Mouse (Mus musculus) kidney, adult 2 months (tissue): Measurements from ENCODE around the gene Dnajc17. TPM values are rescaled to one million over a fixed set of nuclear protein-coding genes. Genes with fewer than 3 reads are reported as not detected.

Source experiments
- DNase-seq: peaks from one replicate; pipeline ENCODE4 v3.0.0; 2021
- H3K27ac ChIP-seq: fragments of 200-500 bp; 2 replicates; pipeline ENCODE4 v1.5.1; 2012; ENCODE audit warnings: low read depth, low read length, control low read depth, inconsistent platforms; ENCODE audit not compliant: insufficient read depth
- H3K27me3 ChIP-seq: fragments of 200-500 bp; replicated peaks from 2 replicates; pipeline ENCODE4 v1.6.1; 2012; ENCODE audit warnings: mild to moderate bottlenecking, moderate library complexity, low read length, inconsistent platforms; ENCODE audit not compliant: control insufficient read depth, insufficient read depth
- H3K36me3 ChIP-seq: fragments of 200-500 bp; 2 replicates; pipeline ENCODE4 v1.6.1; 2012; ENCODE audit warnings: mild to moderate bottlenecking, moderate library complexity, low read length, inconsistent platforms; ENCODE audit not compliant: control insufficient read depth, insufficient read depth
- H3K4me1 ChIP-seq: fragments of 200-500 bp; 2 replicates; pipeline ENCODE4 v1.6.1; 2011; ENCODE audit warnings: low read length; ENCODE audit not compliant: control insufficient read depth, insufficient read depth
- H3K4me3 ChIP-seq: fragments of 200-500 bp; 2 replicates; pipeline ENCODE4 v1.5.1; 2011; ENCODE audit warnings: mild to moderate bottlenecking, low read depth, low read length, control low read depth; ENCODE audit not compliant: insufficient read depth
- CTCF ChIP-seq: fragments of 200-500 bp; conservative IDR thresholded peaks from 2 replicates; pipeline ENCODE4 v1.5.1; 2011; ENCODE audit warnings: low read depth, mild to moderate bottlenecking, control low read depth, low read length, moderate library complexity, mixed read lengths; ENCODE audit not compliant: insufficient read depth, insufficient read length
- POLR2A ChIP-seq: fragments of 200-500 bp; IDR thresholded peaks from one replicate; pipeline ENCODE4 v1.6.1; 2011; ENCODE audit warnings: low read depth, low read length, control low read depth
- WGBS: fragments of 180-500 bp; shearing (Covaris S2); methylation state at CpG from one replicate; pipeline ENCODE4 v1.1.7; 2018; 5-methylcytosine and 5-hydroxymethylcytosine counted together
- polyA plus RNA-seq: library from polyadenylated mRNA; depleted of rRNA; stranded (reverse); fragments of >200 nt; gene quantifications from 2 replicates; pipeline ENCODE4 v1.2.3, GENCODE M21; 2012

The Dnajc17 gene
- polyA plus RNA-seq, 1 experiment = 4.6 TPM

GRCm38 (mm10) chr2:119157836-119158235 lies 50.8 kb downstream of the Dnajc17 start:
- no peak overlapping the region for H3K27ac ChIP-seq
- no peak overlapping the region for H3K4me3 ChIP-seq
- H3K4me1 ChIP-seq = peaks cover 6% of the 10 kb centered on the region
- TF ChIP-seq CTCF (no peak), POLR2A (no peak)
- H3K36me3 ChIP-seq = no peaks in the 10 kb centered on the region
- no peak for DNase-seq
- H3K27me3 ChIP-seq = no peaks in the 10 kb centered on the region

- 1% methylated on average over 56 of the region's 57 CpGs for WGBS
These were observed 51.7 kb downstream of the Dnajc17 start, which contains the start of gene Rmdn3 for GRCm38 (mm10) chr2:119156681-119157572. Rmdn3 (minus strand) TSS chr2:119157034.

GRCm38 (mm10) chr2:119156081-119156680 lies 52.4 kb downstream of the Dnajc17 start:
- peak overlapping the region; percentile 86 for H3K4me3 ChIP-seq
- no peaks in the 10 kb centered on the region for H3K36me3 ChIP-seq
- 2% methylated on average over 34 of the region's 34 CpGs for WGBS
- 0 out of 2 replicates have a peak overlapping the region, but pooled peaks have one; percentile 11 for H3K27ac ChIP-seq
- peaks cover 6% of the 10 kb centered on the region for H3K4me1 ChIP-seq
- H3K27me3 ChIP-seq = no peaks in the 10 kb centered on the region
- TF ChIP-seq CTCF (no peak), POLR2A (no peak)
- DNase-seq = peak; percentile 51

More at GRCm38 (mm10) chr2:119156681-119157572, 51.7 kb downstream of the Dnajc17 start, which contains the start of gene Rmdn3:
- peak; percentile 97 for DNase-seq
- TF ChIP-seq POLR2A (peak; percentile 35), CTCF (no peak)
- Histone ChIP-seq H3K27ac (0 out of 2 replicates have a peak within 1 kb of the TSS, but pooled peaks have one; percentile 11), H3K36me3 (no peaks in the 10 kb centered on the region), H3K27me3 (no peaks in the 10 kb centered on the region), H3K4me3 (peak within 1 kb of the TSS; percentile 86), H3K4me1 (peaks cover 6% of the 10 kb centered on the region)

GRCm38 (mm10) chr2:119155388-119155787 lies 53.2 kb downstream of the Dnajc17 start:
- H3K27me3 ChIP-seq = no peaks in the 10 kb centered on the region
- 66% methylated on average over 9 of the region's 9 CpGs for WGBS
- peaks cover 6% of the 10 kb centered on the region for H3K4me1 ChIP-seq
- DNase-seq = no peak
- TF ChIP-seq POLR2A = no peak
- no peak for TF ChIP-seq CTCF
- H3K36me3 ChIP-seq = 0 out of 2 replicates have a peak, but pooled peaks cover 1% of the 10 kb centered on the region
- H3K27ac ChIP-seq = no peak overlapping the region
- H3K4me3 ChIP-seq = no peak overlapping the region

- 85% methylated on average over 2 of the region's 2 CpGs for WGBS
- H3K36me3 ChIP-seq = 0 out of 2 replicates have a peak, but pooled peaks cover 1% of the 10 kb centered on the region
- no peak for DNase-seq
- peaks cover 6% of the 10 kb centered on the region for H3K4me1 ChIP-seq
- no peak overlapping the region for H3K4me3 ChIP-seq
- TF ChIP-seq POLR2A = no peak
- TF ChIP-seq CTCF = no peak
- no peaks in the 10 kb centered on the region for H3K27me3 ChIP-seq
- H3K27ac ChIP-seq = no peak overlapping the region
These were observed 53.9 kb downstream of the Dnajc17 start for GRCm38 (mm10) chr2:119154683-119155082.

- Histone ChIP-seq H3K4me1 (peaks cover 6% of the 10 kb centered on the region), H3K27ac (no peak overlapping the region), H3K27me3 (no peaks in the 10 kb centered on the region), H3K4me3 (no peak overlapping the region), H3K36me3 (peaks cover 4% of the 10 kb centered on the region; the same call in 1 of the 2 replicates)
- WGBS = 76% methylated on average over 6 of the region's 6 CpGs
- no peak for TF ChIP-seq CTCF
- TF ChIP-seq POLR2A = no peak
- no peak for DNase-seq
These were observed 56.3 kb downstream of the Dnajc17 start for GRCm38 (mm10) chr2:119152255-119152654.

GRCm38 (mm10) chr2:119147775-119148174 lies 60.8 kb downstream of the Dnajc17 start:
- WGBS = 77% methylated on average over 8 of the region's 8 CpGs
- H3K36me3 ChIP-seq = peaks cover 10% of the 10 kb centered on the region

More at GRCm38 (mm10) chr2:119147775-119148174, 60.8 kb downstream of the Dnajc17 start:
- no peaks in the 10 kb centered on the region for H3K27me3 ChIP-seq
- no peak overlapping the region for H3K27ac ChIP-seq
- no peaks in the 10 kb centered on the region for H3K4me1 ChIP-seq
- H3K4me3 ChIP-seq = no peak overlapping the region
- no peak for DNase-seq
- no peak for TF ChIP-seq POLR2A
- no peak for TF ChIP-seq CTCF
